Mouse (Mus musculus) A20 (cell line): ENCODE results near the gene Rhbdl3.

Experiments
- DNase-seq: peaks from one replicate; pipeline ENCODE4 v3.0.0-alpha.2; 2011; ENCODE audit warnings: low read depth, low spot score

The Rhbdl3 gene

DNA sequence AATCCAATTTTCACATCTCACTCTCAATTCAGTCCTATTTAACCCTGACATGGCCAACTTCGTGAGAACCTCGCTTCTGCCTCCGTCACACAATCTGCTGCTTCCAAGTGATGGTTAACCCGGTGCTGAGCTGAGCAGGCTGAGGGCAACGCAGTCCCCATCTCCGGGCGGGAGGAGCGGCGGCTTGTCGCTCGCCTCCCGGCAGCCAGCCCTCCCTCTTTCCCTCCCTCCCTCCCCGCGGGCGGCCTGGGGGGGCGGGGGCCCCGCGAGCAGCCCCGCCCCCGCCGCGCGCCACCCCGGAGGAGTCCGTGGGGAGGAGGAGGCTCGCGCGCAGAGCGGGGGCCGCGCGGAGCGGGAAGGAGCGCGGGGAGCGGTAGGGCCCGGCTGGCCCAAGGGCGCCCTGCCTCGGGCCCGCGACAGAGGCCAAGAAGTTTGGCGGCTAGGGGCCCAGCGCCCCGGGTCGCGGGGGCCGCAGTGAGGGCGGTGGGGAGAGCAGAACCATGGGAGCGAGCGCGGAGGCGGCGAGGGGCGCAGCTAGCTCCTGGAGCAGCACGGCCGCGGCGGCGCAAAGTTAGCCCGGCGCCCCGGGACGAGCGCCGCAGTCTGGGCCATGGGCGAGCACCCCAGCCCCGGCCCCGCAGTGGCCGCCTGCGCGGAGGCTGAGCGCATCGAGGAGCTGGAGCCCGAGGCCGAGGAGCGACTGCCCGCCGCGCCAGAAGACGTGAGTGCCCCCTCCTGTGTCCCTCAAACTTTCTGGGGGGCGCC lies at the start of gene Rhbdl3:
TSS of gene Rhbdl3 (plus strand) at position 362 of the 765 bp plus-strand sequence.
- no peak for DNase-seq

DNA sequence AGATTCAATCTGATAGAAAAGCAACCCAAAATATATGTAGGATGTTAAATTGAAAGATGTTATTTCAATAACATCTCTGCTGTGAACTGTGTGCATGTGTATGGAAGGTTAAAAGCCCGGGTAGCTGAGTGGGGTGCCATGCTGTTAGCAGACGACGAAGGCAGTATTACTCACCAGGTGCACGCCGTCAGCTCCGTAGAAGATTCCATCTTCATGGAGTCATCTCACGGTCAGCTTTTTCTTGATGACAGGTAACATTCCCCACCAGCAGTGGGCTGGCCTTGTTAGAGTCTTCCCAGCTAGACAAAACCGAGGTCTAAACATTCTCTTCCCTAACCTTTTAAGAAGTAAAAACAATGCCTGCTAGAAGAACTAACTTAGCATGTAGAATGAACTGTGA lies 36.6 kb upstream of the Rhbdl3 start:
- DNase-seq, result no peak

DNA sequence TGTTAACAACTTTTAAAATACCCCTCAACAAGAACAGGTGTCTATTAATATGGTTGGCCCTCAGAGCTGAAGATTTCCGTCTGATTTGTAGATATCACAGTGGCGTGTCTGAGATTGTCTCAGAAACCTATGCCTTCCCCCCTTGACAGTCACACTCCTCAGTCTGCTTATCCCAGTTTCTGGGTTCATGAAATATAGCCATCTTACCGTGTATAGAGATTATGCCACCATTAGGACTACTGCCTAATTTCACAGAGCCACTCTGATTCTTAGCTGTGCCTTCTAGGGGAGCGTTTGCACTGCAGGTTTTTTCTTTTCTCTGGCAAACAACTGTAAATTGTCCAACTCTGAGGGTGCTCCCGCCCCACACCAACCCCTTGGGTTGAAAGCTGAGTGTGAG lies 29.6 kb upstream of the Rhbdl3 start:
- DNase-seq, result no peak

DNA sequence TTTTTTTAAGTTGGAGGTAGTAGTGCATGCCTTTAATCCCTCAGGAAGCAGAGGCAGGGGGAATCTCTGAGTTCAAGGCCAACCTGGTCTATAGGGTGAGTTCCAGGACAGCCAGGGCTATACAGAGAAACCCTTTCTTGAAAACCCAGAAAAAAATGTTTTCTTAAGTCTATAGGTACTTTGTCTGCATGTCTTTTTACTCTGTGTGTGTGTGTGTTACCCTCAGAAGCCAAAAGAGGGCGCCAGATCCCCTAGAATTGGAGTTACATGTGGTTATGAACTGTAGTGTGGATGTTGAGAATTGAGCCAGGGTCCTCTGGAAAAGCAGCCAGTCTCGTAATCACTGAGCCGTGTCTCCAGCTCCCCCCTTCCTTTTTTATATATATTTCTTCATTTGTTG lies 25.7 kb upstream of the Rhbdl3 start:
- DNase-seq, result peak; percentile 17

DNA sequence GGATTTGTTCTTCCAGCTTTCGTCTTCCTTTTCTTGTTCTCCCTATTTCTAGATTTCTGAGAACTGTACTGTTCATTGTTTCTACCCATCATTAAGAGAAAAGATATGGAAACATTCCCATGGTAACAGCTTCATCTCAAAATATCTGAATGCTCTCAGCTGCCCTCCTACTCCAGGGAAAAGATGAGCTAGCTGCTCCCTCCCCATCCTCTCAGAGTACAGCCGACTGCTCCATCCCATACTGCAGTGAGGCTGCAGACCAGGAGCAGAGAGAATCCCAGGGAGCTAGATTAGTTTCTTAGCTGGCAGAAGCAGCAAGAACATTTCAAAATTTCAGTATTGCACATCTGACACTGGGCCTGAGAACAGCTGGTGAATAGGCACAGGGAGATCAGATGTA lies 22.7 kb upstream of the Rhbdl3 start:
- no peak for DNase-seq

DNA sequence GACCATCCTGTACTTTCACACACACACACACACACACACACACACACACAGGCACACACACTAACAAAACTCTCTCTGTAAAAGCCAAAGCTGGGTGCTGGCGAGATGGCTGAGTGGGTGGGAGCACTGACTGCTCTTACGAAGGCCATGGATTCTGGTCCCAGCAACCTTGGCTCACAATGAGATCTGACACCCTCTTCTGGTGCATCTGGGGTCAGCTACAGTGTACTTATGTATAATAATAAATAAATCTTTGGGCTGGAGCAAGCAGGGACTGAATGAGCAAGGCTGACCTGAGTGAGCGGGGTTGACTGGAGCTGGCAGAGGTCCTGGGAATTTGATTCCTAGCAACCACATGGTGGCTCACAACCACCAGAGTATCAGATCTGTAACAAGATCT lies 16.9 kb upstream of the Rhbdl3 start:
- DNase-seq, result no peak

DNA sequence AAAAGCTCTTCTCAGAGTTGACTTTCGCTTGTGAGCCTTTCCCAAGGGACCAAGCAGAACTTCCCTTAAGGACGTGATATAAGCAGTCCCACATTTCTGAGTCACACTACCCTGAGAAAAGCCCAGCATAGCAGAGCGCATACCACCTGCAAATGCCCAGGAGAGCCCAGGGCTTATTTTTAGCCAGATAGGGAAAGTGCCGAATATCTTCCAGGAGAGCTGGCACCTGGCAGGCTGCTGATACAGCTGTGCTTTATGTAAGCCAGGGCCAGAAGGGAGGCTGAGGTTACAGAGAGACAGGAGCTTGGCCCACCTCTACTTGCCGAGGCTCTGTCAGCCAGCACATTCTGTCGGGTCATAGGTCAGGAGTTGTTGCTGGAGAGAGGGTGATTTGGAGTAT lies 16.1 kb upstream of the Rhbdl3 start:
- DNase-seq, result no peak

DNA sequence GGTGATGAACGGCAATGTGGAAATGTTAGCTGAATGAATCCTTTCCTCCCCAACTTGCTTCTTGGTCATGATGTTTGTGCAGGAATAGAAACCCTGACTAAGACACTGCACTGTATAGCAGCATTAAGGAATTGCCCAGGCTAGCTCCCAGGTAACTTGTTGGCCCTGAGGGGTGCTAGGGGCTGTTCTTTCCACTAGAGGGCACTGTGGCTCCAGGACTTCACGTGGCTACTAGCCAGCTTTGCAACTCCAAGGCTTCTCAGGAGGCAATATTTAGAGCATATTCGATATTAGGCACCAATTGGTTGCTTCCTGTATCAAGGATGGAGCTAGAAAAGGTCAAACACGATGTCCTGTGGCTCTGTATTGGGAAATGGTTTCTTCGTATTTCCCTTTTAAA lies 13.6 kb upstream of the Rhbdl3 start:
- peak; percentile 76 for DNase-seq

DNA sequence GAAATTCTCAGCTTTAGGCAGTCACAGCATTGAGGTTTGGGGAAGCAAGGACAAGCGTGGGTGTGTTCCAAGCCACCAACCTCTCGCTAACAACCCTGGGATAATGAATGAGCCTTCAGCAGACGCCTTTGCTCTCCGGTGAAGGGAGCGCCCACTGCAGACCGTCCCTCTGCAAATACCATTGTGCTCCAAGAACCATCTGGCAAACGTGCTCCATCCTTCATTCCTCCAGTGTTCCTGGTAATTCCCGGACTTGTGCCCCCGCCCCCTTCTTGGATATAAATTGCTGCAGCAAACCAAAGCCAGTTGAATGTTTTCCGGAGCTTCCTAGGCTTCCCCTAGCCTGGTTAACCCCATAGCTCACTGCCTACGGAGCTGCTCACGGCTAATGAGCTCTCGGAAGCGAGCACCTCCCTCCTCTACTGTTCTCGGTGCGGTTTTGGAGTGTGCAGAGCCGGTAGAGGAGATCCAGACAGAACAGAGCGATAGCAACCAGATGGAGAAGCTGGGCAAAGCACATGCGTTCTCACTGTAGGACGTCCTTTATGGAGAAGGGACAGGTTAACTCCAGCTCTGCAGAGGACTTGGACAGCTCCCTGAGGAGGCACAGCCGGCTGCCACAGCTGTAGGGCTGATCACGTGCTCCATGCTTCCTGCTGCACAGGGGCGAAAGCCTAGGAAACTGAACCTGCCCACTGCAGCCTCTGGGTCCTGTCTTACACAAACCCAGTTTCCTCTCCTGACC lies 10.8 kb upstream of the Rhbdl3 start:
- no peak for DNase-seq

DNA sequence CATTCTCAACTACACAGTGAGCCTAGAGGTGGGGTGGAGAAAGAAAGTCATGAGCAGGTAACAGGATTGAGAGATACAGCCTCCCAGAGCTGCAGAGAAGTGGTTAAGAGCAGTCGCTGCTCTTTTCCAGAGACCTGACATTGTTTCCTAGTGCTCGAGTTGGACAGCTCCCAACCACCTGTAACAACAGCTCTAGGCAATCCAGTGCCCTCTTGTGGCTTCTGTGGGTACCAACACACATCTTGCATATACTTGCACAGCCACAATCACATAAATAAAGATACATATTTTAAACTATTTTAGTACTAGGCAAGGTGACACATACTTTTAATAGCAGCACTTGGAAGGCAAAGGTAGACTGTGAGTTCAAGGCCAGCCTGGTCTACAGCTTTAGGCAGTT lies 9.7 kb upstream of the Rhbdl3 start:
- peak; percentile 19 for DNase-seq

DNA sequence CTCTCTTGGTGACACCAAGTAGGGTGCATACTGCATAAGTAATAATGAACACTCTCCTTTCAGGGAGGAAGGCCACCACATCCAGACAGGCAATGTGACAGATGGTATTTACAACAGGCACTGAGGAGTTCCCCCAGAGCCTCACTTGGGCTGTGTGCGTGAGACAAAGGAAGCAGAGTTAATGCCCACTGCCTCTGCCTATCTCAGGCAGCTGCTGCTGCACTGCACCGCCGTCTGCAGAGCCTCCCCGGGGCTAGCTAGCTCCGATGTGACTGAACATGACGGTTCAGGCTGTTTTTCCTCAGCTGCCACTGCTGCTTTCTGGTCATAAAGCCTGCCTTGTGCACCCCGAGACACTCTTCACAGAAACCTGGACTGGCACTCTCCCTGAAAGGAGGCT lies 8.2 kb upstream of the Rhbdl3 start:
- DNase-seq, result no peak

DNA sequence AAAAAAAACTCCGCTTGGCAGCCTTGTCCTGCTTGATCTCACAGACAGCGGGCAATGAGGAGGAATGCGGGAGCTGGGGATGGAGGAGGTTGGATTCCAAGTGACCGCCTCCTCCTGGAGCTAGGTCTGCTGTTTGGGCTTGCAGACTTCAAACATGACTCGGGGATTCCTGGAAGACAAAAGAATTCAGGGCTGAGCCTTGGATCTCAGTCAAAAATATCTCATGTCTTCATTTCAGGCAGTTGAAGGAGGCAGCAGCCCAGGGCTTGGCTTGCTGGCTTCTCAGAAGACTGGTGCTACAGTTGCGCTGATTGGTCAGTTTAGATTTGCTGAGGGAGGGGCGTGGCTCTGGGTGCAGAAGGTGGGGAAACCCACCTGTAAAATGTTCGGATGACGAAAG lies 5.6 kb upstream of the Rhbdl3 start:
- no peak for DNase-seq

DNA sequence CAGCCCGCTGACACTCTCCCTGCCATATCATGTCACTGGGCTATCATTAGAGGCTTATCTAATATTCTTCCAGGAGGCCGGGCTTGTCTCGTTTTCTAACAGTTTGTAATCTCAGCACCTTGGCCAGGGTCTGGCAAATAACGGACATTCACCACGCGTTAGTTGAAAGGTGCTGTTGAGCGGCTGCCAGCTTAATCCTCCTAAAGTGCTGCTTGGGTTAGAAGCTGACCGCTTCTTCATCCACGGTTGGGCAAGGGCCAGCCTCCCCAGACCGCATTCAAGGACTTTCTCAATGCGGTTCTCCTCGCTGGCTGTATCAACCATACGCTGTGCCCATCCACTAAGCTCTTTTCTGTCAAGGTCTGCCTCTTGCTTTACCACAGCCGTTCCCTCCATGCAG lies 4.9 kb upstream of the Rhbdl3 start:
- DNase-seq, result no peak

DNA sequence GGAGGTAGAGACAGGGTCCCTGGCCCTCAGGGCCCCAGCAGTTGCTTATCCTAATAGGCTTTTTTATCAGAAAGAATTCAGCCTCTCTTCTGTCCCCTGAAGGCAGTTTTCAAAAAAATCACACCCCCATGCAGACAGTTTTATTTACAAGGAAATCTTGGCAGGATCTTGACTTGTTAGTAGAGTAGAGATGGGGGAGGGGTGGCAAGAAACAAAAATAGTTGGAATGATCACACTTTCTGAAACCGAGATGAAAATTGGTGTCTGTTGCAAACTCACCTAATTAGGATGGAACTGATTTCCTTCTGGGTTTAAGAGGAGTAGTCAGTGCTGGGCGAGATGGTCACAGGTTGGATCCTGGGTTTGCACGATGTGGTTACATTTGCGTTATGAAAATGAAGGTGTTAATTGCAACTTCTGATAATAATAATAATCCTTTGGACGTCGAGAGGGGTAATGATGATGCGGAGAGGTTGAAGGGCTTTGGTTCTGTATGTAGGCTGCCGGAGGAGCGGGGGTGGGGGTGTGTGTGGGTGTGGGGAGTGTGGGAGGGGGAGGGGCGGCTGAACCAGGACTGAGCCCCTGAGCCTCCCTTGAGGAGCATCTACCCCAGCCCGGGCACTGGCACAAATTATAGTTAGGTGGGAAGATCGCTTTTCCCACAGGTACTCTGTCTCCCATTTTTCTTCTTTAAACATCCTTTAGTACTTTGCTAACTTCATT lies 1.0 kb upstream of the Rhbdl3 start:
- no peak for DNase-seq

DNA sequence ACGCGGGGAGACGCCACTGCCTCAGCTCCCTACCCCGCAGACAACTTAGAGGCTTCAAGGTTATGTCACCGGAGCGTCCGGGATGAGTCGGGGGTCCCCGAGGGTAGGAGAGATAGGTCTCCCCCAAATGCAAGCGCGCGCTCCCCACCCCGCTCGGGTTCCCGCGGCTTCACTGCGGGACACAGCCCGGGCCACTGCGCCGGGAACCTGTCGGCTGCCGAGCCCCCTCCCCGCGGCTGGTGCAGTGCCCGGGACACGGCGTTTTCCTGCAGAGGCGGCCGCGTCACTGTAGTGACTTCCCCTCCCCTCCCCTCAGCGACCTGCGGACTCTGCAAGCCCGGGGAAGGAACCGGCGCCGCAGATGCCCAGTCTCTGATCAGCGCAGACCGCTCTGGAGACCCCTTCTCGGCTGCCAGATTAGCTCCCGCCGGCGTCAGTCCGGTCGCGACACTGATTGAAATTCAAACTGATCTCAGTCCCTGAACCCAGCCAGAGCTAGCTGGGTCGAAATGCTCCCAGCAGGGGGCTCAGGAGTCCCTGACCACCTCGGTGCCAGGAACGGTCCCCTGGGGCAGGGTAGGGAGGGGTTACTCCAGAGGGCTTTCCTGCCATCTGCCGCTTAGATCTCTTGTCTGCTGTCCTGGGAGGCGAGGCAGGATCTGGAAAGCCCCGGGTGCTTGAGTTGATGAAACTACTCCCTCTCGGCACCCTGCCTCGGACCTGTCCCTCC lies 769 bp downstream of the Rhbdl3 start:
- DNase-seq, result no peak

DNA sequence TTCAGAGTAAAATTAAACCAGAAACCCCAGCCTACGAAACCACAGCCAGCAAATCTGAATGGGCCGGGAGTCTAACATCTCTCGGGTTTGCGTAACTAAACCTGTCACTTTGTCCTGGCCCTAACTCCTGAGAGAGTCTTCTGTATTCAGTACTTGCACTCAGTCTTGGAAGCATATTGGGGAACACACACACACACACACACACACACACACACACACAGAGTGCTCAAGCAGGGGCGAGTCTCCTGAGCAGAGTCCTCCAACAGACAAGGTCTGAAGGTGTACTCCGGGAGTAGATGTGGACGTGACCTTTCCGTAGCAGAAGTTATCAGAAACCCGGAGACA lies 1.3 kb downstream of the Rhbdl3 start:
- DNase-seq, result peak; percentile 24

DNA sequence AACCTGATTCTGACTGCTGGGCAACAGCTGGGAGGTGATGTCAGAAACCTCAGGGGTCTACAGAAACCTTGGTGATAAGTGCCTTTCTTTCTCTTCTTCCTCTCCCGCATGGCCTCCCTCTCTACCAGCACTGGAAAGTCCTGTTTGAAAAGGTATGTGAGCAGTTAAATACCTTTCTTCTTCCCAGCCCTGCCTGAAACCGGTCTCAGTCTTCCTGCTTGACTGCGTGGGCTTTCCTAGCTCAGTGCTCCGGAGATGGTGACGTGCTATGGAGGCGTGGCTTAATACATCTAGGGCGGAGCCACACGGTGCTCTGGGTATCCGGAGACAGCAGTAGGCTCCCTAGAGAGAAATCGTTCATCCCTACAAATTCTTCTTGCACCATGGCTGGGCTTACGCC lies 1.8 kb downstream of the Rhbdl3 start:
- DNase-seq, result peak; percentile 68

DNA sequence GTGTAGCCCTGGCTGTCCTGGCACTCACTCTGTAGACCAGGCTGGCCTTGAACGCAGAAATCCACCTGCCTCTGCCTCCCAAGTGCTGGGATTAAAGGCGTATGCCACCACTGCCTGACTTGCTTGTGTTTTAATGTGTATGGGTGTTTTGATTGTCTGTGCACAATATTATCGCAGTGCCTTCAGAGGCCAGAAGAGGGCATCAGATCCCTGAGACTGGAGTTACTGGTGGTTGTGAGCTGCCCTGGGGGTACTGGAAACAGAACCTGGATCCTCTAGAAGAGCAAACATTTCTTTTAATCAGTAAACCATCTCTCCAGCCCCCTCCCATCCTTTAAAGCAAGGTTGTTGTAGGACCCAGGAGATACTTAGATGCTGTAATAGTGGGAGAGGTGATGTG lies 3.0 kb downstream of the Rhbdl3 start:
- DNase-seq, result no peak

DNA sequence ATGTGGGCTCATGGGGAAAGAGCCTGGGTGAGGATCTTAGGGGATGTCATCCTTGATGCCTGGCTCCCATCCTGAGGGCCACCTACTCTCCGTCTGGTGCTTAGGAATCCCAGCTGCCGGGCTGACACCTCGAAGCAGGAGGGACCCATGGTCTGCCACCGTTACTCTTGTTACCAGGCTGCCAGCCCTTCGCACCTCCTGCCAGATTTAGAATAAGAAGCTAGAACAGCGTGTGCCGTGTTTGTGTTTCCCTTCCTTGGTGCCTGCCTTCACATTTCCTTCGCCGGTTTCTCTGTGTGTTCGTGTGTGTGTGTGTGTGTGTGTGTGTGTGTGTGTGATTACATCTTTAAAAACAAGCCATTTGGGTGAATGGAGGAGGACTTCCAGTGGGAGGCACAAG lies 4.1 kb downstream of the Rhbdl3 start:
- DNase-seq, result no peak

DNA sequence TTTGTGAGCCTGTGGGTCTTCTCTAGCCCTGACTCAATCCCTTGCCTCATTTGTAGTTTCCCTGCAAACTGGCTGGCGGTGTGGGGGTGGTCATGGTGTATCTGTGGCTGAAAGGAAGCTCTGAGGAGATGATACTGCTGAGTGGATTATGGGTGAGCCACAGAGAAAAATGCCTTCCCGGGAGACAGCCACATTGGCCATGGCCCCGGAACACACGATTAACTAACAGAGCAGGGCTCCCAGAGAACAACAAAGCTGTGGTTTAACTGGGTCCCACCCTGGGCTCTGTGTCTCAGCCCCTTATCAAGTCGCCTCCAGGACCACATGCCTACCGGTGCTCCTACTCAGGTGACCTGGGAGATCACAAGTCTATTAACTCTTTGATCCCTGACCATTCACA lies 7.8 kb downstream of the Rhbdl3 start:
- DNase-seq, result no peak

DNA sequence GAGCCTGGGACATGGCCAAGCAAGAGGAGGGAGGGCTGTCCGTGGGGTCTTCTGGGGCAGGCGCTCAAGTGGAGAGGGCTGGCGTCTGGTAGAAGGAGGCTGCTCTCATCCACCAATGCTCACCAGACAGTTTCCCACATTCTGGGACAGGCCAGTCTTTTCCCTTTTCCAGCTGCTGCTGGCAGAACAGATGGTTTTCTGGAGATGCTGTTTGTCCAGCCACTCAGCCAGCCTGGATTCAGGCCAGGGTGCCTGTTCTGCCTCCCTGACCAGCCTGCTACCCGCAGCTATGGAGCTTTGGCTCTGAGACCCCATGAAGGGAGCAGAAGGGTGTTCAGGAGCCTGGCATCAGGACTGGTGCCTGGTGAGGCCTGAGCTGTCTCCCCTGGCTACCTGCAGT lies 10.6 kb downstream of the Rhbdl3 start:
- DNase-seq, result no peak

DNA sequence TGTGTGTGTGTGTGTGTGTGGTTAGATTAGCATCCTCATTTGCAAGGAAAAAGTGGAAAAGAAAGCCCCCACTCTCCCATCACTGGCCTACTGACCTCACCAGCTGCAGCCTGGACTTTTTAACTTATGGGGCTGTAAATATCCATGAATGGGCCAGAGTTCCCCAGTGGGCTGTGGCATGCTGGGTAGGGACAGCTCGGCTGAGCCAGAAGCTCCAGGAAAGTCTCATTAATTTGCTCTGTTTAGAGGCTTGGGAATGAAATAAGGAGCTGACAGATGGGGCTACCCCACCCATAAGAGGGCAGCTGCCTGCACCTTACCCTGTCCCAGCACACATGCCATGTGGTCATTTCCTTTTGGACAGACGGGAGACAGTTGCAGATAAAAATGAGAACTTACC lies 11.3 kb downstream of the Rhbdl3 start:
- DNase-seq, result no peak
